Mouse (Mus musculus): ENCODE data around the gene Rasgef1c. TPM values are rescaled to one million over a fixed set of nuclear protein-coding genes. Genes with fewer than 3 reads are reported as not detected.
A peak's percentile ranks its signal among the peaks of the same experiment; 100 is the strongest.

The Rasgef1c gene
- total RNA-seq (2021) = under 1 TPM in 1 of 2 experiments, not detected in 1; 0.29 TPM

DNA sequence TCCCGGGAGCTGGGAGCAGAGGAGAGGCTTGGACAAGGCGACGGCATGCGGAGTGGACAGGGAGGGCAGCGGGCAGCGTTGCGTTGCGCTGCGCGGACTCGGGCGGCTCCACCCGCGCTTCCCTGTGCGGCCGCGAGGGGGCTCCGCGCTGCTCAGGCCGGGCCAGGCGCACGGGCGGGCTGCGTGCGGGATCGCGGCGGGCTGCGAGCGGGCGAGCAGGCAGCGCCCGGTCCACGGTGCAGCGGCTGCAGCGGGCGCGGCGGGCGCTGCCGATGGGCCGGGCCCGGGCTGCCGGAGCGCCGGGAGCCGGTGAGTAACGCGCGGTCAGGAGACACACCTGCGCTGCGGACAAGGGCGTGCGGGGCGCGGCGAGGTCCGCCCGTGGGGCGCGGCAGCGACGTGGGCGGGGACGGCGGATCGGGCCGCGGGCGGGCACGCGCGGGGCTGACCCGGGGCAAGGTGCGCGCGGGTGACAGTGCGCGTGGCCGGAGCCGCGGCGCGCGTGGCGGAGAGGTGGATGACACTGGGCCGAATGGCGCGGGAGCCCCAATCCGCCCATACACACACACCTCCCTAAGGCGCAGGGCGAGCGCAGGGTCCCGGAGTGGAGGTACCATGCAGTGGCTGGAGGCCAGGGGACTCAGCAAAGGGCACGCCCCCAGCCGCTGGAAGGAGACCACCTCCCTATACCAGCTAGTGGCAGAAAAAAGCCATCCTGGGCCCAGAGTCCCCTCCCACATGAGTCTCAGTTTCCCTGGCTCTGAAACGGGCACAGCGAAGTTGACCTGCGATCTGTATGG is at the start of gene Rasgef1c:
TSS of gene Rasgef1c (plus strand) at position 177 of the 800 bp plus-strand sequence.
- intact Hi-C loops (cut with DNase I) = loop anchor here (1.0 to 10.0 kb wide), 2 partner anchors 54 to 233 kb away; partner anchors contain the start of gene Tbc1d9b
- DNase-seq = peak; percentile 67 to 78

DNA sequence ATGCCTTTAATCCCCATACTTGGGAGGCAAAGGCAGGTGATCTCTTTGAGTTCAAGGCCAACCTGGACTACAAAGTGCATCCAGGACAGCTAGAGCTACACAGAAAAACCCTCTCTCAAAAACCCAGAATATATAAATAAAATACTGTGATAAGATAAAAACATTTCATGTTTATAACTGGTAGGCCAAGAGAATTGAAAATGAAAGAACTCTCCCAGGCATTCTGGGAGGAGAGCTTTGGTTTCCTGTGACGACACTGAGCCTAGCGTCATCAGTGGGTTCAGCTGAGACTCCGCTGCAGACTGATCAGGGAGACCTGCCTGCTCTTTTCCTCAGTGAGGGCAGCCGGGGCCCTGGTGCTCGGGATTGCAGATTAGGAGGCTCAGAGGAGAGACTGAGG is 46.5 kb upstream of the Rasgef1c start:
- DNase-seq = no peak
- intact Hi-C loops (cut with DNase I) = no loop called here

DNA sequence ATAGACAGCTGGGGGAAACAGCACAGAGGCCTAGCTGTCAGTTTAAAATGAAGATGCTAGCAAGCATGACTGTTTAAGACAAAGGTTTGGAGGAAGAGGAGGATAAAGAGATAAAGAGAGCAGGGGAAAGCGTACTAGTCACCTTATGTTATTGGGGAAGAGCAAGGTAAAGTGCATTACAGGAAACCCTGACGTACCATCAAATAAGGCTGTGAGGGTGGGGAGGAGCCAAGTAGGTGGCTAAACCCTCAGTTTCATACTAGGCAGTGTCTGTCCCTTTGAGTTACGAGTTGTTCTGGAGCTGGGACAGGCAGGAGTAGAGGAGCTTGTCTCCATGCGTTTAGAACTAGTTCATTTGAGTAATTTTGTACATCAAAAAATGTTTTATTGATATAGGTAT is 40.5 kb upstream of the Rasgef1c start:
- intact Hi-C loops (cut with DNase I) = no loop called here
- DNase-seq = no peak

DNA sequence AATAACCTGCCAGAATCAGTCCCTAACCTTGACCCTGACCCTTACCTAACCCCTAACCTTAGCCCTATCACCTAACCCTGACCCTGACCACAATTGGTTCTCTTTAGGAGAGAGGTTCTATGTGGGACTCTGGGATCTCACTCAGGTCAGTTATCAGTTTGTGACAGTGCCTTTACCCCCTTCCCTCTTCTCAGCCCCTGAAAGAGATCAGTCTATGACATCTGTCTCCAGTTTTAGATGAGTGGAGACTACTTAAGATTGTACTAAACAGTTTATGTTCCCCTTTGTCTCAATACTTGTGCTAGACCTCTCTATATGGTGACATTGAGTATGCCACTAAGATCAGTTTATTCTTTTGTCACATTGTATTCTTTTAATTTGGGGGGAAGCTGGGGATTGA is 37.7 kb upstream of the Rasgef1c start:
- intact Hi-C loops (cut with DNase I) = no loop called here
- no peak for DNase-seq

DNA sequence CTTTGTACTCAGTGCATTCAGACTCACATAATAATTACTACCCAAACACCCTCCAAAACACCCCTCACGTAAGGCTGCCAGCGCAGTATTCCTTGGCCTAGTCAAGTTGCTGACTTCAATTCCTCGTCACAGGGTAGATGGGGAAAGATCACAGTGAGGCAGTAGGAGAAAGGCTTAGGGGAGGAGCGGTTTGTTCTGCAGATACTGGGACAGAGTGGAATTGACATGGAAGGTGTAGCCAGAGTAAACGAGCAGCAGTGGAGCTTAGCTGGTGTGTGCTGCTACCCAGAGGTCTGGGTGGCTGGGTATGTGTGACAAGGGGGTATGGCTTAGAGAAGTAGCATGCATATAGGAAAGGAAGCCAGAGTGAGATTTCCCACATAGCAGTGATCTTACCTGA is 34.3 kb upstream of the Rasgef1c start:
- intact Hi-C loops (cut with DNase I) = loop anchor here (5.0 kb wide), 1 partner anchor 40 kb away; no protein-coding TSS in a partner anchor
- no peak for DNase-seq

GRCm38 (mm10) chr11:49869762-49870161 is 31.9 kb upstream of the Rasgef1c start:
- peak; percentile 63 to 81 for DNase-seq
- intact Hi-C loops (cut with DNase I) = loop anchor here (1.0 to 5.0 kb wide), 3 partner anchors 42 to 216 kb away; no protein-coding TSS in a partner anchor

GRCm38 (mm10) chr11:49871914-49872313 is 29.7 kb upstream of the Rasgef1c start:
- intact Hi-C loops (cut with DNase I) = no loop called here
- DNase-seq = peak; percentile 53 to 64

DNA sequence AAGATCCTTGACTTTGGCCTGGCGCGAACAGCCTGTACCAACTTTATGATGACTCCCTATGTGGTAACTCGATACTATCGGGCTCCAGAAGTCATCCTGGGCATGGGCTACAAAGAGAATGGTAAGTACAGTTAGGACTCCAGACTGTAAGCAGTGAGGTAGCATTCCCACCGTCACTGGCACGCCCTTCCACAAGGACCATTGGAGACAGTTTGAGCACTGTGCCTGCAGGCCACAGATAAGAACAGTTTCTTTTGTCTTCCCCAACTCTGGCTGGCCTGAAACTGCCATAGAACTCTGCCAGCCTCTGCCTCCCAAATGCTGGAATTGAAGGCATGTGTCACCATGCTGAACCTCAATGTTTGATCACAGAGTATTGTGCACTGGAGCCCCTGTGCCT is 28.9 kb upstream of the Rasgef1c start:
- DNase-seq = no peak
- intact Hi-C loops (cut with DNase I) = no loop called here

GRCm38 (mm10) chr11:49876948-49877817 is 24.5 kb upstream of the Rasgef1c start:
- DNase-seq = peak; percentile 47
- intact Hi-C loops (cut with DNase I) = no loop called here

- intact Hi-C loops (cut with DNase I) = no loop called here
These were observed 21.5 kb upstream of the Rasgef1c start for GRCm38 (mm10) chr11:49879950-49880642.

GRCm38 (mm10) chr11:49883394-49883793 is 18.2 kb upstream of the Rasgef1c start:
- DNase-seq = no peak
- intact Hi-C loops (cut with DNase I) = no loop called here

More at GRCm38 (mm10) chr11:49879950-49880642, 21.5 kb upstream of the Rasgef1c start:
- DNase-seq = no peak

- intact Hi-C loops (cut with DNase I) = no loop called here
These were observed 13.2 kb upstream of the Rasgef1c start for GRCm38 (mm10) chr11:49888469-49888868.

GRCm38 (mm10) chr11:49891993-49892392 is 9.6 kb upstream of the Rasgef1c start:
- DNase-seq = no peak
- intact Hi-C loops (cut with DNase I) = no loop called here

More at GRCm38 (mm10) chr11:49888469-49888868, 13.2 kb upstream of the Rasgef1c start:
- no peak for DNase-seq

- intact Hi-C loops (cut with DNase I) = no loop called here
- DNase-seq = no peak
These were observed 7.8 kb upstream of the Rasgef1c start for GRCm38 (mm10) chr11:49893806-49894205.

GRCm38 (mm10) chr11:49895966-49896590 is 5.6 kb upstream of the Rasgef1c start:
- DNase-seq = no peak
- intact Hi-C loops (cut with DNase I) = no loop called here

- no peak for DNase-seq
- intact Hi-C loops (cut with DNase I) = loop anchor here (10.0 kb wide), 1 partner anchor 235 kb away; the partner anchor contains the start of gene Tbc1d9b
These were observed 1.6 kb upstream of the Rasgef1c start for GRCm38 (mm10) chr11:49900043-49900442.

- DNase-seq = no peak
- intact Hi-C loops (cut with DNase I) = loop anchor here (1.0 to 10.0 kb wide), 2 partner anchors 55 to 234 kb away; partner anchors contain the start of gene Tbc1d9b
These were observed 525 bp upstream of the Rasgef1c start for GRCm38 (mm10) chr11:49900962-49901658.

DNA sequence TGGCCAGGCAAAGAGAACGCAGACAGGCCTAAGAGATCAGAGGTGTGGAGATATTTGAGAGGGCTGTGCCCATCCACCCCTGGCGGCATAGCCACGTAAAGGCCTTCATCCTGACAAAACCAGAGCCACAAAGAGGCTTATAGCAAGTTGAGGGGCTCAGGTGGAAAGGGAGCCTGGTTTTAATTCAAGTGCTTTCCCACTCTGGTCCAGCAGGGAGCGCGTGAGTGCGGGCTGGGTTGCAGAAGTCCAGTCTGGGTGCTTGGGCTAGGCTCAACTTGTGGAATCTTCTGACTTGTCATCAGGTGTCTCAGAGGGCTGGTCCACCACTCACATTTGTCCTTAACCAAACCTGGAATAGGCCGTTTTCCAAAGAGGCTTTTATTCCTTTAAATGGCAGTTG is 1.7 kb downstream of the Rasgef1c start:
- peak; percentile 73 to 86 for DNase-seq
- intact Hi-C loops (cut with DNase I) = loop anchor here (10.0 kb wide), 1 partner anchor 231 kb away; the partner anchor contains the start of gene Tbc1d9b

GRCm38 (mm10) chr11:49918521-49919180 is 17.0 kb downstream of the Rasgef1c start:
- intact Hi-C loops (cut with DNase I) = no loop called here
- no peak for DNase-seq

All from heart, postnatal 10 days (tissue).